Mouse (Mus musculus) liver, adult 2 months (tissue): ENCODE measurements at regions not wholly inside any gene's neighbourhood (a gene's known extent, or its start where the extent isn't known, plus 50 kb on each side); places are given as distances from the start of the nearest gene placed in this dataset.

Source experiments
- CTCF ChIP-seq: fragments of 200-500 bp; IDR thresholded peaks from 2 replicates; pipeline ENCODE4 v1.5.1; 2011; ENCODE audit warnings: low read depth, low read length, control low read depth
- POLR2A ChIP-seq: fragments of 200-500 bp; IDR thresholded peaks from 2 replicates; pipeline ENCODE4 v1.6.1; 2011; ENCODE audit warnings: low read length, control low read depth; ENCODE audit not compliant: insufficient read depth; ENCODE audit errors: extremely low read depth

DNA sequence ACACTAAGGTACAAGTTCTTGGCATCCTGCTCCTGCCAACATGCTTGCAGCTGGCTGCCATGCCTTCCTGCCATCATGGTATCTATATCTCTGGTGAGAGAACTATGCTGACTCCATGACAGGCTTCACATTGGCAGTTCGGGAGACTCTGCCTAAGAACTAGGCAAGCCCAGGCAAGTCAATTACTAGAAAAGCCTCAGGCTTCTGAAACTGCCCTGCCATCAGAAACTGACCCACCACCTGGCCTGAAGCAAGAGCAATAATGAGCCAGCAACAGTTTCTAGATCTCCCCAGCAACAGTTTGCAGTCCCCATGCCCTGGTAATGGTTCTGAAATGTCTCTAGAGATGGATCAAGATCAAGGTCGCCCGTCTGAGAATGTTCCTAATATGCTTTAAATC lies 280.8 kb downstream of the Rnf152 start:
- TF ChIP-seq CTCF (no peak), POLR2A (no peak)
